Mouse (Mus musculus) megakaryocyte-erythroid progenitor cell, adult 5-6 weeks (primary cell): ENCODE data around the gene Kctd21. TPM values are rescaled to one million over a fixed set of nuclear protein-coding genes. Genes with fewer than 3 reads are reported as not detected.

Source experiments
- ATAC-seq: replicated peaks from 2 replicates; pipeline ENCODE4 v1.8.0; 2016; ENCODE audit warnings: mild to moderate bottlenecking, inconsistent platforms; ENCODE audit not compliant: severe bottlenecking, poor library complexity, low FRiP score, low TSS enrichment
- total RNA-seq, 2 experiments: library from RNA; stranded (forward) in 1 of 2; stranded (reverse) in 1 of 2; fragments of 200-1000, 215-1000 nt in 1 of 2; fragments of >200 nt in 1 of 2; fragmentation: Nextera tagmentation in 1 of 2; gene quantifications; 2 replicates each; pipeline ENCODE4 v1.2.3; 2014 to 2017

The Kctd21 gene
- total RNA-seq (2014; fragmentation: Nextera tagmentation) (0.69 and 1.6 TPM in 2 replicates), total RNA-seq (2017) (0.76 and 1.7 TPM in 2 replicates)

DNA sequence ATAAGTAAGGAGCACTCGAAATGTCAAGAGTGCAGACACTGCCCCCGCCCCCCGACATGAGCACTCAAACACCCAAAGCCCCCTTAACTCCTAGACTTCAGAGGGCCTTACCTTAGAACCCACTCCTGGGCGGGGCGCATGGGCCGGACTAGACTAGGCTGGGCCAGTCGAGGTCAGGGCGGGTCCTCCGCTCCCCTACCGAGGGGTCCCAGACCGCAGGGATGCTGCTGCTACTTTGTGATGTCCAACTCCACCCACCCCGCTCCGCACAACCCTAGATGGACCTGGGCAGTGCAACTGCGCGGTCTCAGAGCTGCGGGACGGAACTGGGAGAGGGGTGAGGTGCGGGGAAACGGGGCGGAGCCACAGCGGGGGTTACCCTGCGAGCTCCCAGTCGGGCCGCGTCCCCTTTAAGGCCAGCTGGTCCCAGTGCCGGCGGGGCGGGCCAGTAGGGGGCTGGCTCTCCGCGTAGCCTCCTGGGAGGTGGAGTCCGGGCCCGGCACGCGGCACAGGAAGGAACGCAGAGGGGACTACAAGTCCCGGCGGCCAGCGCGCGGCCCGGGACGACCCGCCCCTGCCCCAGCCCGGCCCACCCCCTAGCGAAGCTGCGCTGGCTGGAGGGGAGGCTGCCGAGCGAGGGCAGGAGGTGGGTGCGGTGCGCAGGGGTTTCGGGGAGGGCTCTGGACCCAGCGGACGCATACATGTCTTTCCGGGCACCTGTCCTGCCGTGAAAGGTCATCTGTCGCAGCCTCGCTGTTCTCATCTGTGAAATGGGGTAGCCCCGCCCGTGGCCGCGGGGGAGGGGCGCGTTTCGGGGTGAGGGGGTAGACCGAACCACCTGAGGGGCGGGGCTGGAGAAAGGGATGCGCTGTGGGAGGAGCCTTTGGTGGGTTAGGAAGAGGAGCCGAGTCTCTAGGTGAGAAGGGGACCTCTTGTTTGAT is at the start of gene Kctd21, which contains the start of gene Usp35:
Gene Kctd21, plus strand, starts transcription at position 602 of the 941 bp plus-strand sequence.
Gene Usp35, minus strand, starts transcription at position 295 of the 941 bp plus-strand sequence.
- peak; percentile 97 for ATAC-seq

DNA sequence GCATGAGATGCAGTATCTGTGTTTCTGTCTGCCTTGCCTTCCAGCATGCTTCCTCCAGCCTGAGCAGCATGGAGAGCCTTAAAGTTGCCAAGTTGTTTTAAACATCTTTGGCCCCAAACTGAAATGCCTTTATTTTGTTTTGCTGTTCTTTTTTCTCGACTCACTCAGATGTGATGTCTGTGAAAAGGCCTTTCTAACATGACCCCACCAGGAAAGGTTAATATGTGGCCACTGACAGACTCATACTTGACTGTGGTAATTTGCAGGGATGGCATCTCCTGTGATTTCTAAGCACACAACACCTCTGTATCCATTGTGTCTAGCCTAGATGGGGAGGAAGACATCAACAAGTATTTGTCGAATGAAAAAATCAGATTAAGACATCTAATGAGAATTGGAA is 35.1 kb upstream of the Kctd21 start:
- ATAC-seq = no peak

DNA sequence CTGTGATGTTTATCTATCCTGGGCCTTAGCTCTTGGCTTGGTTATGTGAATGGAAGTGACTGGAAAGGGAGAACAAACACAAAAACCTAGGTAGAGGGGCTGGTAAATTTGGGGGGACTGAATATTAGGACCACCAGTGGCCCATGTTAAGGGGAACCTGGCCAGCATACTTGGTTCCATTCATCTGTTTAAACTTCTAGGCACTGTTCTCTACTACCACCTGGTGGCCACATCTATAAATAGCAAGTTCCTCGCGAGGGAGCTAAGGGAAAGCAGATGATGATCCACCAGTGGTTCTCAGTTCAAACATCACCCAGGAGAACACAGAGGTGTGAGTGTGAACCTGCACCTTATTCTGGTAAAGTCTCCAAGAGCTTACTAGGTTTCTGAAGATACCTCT is 34.7 kb upstream of the Kctd21 start:
- ATAC-seq = peak; percentile 87

DNA sequence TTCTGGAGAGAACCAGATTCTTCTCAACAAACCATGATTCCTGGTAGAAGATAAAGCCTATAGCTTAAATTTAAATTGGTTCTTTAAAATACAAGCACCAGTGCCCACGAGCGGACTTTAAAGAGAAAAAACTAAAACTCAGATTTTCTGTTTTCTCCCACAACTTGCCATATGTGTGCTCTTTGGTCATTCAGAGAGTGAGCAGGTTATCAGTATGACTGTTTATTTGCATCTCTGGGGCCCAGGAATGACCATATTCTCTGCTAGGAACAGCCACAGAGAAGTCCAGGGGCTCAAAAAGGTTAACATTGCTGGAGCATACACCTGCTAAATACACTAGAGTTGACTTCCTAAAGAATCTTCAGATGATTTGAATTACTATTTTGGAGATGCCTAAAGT is 33.8 kb upstream of the Kctd21 start:
- no peak for ATAC-seq

DNA sequence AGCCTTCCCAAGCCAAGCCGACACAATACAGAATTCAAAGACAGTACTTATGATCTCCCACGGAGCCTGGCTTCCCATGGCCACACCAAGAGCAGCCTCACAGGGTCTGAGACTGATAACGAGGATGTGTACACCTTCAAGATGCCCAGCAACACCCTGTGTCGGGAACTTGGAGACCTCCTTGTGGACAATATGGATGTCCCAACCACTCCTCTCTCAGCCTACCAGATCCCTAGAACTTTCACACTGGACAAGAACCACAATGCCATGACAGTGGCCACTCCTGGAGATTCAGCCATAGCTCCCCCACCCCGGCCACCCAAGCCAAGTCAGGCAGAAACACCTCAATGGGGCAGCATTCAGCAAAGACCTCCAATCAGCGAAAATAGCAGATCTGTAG is 33.2 kb upstream of the Kctd21 start:
- no peak for ATAC-seq

DNA sequence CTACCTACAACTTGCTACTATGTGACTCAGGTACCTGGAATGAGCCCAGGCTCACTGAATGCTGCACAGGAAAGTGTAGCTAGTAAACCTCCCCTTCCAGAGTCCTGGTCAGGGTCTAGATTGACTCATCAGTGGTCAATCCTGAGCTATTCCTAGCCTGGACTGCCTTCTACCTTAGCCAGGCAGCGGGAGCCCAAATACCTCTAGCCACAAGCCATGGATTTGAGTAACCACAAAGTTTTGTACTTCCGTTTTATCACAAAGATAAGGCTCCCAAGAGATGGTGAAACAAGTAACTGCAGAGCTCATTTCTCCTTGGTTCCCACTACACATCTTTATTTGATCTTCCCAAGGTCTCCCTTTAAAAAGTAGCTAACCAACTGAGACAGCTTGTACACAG is 31.2 kb upstream of the Kctd21 start:
- ATAC-seq = no peak

DNA sequence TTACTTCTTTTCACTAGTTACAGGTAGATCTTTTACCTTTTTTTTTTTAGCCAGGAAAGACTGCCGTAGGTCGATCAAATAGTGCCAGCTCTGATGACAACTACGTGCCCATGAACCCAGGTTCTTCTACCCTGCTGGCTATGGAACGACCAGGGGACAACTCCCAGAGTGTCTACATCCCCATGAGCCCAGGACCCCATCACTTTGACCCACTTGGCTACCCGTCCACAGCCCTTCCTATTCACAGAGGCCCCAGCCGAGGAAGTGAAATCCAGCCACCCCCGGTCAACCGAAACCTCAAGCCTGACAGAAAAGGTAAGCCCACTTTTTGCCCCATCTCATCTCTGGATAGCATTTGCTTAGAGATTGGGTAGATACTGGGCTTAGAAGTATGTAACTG is 30.8 kb upstream of the Kctd21 start:
- ATAC-seq = no peak

DNA sequence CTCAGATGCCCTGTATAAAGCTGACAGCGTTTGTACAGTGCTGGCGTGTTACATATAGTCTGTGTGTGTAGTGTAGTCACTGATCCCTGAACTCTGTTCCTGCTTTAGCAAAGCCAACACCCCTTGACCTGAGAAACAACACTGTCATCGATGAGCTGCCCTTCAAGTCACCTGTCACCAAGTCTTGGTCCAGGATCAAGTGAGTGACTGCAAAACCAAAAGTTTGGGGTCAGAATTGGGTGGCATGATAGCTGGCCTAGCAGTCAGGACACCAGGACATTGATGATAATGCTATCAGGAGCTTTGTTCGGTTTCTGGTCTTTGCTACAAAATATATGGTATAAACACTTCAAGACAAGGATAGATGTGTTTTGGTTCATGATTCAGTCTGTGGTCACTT is 29.9 kb upstream of the Kctd21 start:
- ATAC-seq = no peak

DNA sequence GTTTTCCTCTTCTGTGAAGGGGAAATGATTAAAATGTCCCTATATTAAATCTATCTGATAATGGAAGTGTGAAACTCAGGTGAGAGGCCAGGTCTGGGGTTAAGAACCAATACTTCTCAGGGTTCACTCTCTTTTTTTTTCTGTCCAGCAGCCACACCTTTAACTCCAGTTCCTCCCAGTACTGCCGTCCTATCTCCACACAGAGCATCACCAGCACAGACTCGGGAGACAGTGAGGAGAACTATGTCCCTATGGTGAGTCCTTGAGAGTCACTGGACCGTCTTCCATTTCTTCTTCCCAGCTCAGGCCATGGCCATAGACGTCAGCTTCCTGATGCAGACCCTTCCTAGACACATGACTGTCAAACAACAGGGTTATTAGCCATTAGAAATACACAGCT is 29.3 kb upstream of the Kctd21 start:
- ATAC-seq = no peak

DNA sequence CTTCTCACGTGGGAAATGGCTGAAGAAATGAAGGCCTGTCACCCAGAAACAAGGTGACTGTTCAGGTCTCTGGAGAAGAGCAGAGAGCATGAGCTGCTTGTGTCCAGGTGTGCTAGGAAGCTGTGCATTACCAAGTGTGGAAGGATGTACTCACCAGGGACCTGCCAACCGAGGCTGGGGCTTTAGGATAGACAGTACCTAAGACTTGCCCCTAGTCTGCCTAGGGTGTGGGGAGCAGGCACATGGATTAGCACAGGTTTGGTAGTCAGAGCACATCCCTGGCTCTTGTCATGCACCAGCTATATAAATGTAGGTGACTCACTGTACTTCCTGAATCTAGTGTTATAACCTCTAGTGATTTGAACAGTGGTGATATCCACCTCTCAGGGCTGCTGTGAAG is 28.5 kb upstream of the Kctd21 start:
- ATAC-seq = no peak

DNA sequence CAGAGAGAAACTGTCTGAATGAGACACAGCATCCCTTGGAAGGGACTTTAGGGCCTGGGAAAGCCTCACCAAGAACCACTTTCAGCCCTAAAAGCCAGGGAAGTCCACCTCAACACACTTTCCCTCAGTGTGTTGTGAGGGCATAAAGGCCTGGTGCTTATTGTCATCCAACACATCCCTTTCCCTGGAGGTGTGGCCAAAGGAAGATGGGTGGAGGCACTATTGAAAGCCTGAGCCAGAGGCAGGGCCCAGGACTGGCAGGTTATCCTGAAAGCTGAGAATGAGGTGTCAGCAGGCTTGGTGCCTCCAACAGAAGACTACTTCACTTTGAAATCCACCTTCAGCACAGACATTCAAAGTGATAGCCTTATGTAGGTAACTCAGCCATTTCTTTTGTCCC is 27.7 kb upstream of the Kctd21 start:
- no peak for ATAC-seq

DNA sequence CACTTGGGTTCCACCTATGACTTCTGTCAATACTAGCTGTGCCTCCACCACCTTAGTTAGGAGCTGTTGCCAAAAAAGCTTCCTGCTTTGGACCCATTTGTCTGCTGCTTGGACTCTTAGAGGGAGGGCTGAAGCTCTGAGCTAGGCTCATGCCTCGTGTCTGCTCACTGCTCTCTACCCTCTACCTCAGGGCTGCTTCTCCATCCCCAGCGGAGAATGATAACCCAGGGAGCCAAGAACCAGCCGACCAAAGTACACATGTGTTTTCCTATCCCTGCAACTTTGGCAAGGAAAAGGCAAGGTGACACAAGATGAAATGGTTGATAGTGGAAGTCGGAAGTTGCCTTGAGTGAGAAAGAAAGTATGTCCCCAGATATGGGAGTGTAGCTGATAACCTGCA is 26.9 kb upstream of the Kctd21 start:
- no peak for ATAC-seq

DNA sequence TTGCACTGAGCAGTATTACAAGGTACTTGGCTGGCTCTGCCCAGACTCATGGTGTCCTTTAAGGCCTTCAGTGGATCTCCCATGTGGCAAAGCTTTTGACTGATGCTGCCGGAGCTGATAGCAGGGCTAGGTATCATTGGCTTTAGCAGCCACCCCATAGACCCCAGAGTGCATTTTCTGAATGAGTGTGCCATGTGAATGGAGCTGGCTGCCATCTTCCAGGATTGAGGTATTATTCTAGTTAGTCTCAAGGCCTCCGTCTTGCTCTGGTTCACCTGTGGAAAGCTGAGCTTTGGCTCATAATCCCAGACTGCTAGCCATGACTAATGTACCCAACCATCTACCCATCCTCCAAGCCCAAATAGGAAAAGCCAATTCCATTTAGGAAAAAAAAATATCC is 25.3 kb upstream of the Kctd21 start:
- no peak for ATAC-seq

DNA sequence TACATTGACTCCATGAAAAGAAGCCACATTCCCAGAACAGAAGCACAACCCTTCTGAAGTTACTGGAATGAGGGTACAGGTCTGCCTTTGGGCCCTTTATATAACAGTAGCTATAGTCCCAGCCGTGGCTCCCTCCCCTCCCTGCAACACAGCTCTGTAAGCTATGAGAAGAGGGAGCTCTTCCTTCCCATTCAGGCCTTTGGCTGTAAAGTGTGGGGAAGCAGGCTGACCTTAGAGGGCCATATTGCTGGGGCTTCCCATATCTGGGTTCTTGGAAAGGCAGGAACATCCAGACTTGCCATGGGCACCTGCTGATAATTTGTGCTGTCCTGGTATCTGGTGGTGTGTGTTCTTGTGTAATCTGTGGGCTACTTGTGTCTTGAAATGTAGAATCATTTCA is 24.6 kb upstream of the Kctd21 start:
- ATAC-seq = no peak

DNA sequence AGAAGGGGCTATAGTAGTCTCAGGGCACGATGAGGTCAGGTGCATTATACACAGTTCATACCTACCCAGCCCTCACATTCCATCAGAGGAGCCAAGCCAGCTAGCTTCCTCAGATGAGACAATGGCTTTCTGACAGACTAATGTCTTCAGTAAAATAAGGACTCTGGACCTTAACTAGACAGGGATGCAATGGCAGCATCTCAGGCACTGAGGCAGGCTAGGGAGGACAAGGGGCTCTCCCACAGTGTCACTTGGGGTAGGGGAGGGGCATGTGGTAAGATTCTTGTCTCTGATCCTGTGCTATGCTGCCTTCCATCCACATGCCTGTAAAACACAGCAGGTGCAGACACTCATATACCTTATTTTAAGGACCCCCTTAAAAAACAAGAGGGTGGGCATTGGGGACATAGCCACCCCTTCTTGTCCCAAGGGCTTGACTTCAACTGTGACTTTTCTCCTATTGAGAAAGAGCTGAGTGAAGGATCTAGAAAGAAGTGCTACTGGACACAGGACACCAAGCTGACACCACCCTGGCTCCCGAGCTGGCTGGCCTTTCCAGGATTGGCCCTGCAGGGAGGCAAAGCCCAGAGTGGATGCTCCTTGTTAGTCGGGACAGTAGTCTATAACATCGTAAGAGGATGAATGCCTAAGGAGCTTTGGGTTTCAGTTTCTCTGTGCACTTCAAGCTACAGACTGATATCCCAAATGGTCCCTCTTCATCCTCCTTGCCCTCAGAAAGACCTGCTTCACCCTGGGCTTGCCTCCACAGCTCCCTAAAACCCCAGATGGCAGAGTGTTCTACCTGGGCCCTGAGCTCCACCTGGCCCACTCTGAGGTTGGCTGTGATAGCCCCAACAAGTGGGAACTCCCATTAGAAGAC is 22.4 kb upstream of the Kctd21 start:
- no peak for ATAC-seq

DNA sequence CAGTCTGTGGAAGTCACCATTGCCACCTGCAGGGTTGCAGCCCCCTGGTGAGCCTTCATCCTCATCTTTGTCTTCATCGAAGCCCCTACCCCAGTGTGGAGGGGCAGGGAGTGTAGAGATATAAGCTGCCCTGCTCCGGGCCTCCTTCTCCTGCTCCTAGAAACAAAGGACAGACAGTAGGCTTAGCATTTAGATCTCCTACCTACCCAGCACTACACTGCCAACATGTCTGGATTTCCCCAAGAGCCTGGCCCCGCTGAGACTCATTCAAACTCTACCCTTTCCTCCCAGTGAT is 21.8 kb upstream of the Kctd21 start:
- no peak for ATAC-seq

DNA sequence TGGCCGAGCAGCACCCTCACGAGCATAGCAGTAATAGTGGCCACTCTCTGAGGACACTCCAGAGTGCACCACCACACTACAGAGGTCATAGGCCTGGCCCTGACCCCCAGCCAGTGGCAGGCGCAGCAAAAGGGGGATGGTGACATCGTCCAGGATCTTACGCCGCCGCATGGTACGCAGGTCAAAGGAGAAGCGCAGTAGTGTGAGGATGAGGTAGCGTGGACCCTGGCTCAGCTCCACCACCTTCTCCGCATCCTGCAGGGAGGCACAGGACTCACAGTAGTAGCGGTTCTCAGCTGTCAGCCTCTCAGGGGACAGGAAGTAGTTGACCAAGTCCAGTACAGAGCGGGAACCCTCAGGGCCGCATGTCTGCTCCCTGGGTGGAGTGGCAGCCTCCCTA is 20.5 kb upstream of the Kctd21 start:
- ATAC-seq = no peak

DNA sequence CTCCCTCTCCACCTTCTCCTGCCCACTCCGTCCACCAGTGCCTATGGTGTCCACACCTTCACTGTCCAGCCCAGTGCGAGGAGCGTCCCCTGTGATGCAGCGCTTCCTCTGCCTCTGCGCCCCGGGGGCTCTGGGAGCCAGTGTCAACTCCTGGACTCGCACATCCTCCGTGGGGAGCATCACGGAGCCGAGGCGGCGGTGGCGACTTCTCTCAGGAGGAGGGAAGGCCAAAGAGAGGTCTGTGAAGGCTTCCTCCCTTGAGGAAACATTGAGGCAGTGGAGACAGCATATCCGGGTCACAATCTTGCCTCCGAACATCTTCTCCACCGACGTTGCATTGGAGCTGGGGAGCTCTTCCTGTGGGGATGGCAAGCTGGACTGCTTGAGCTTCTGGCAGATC is 19.9 kb upstream of the Kctd21 start:
- ATAC-seq = no peak

DNA sequence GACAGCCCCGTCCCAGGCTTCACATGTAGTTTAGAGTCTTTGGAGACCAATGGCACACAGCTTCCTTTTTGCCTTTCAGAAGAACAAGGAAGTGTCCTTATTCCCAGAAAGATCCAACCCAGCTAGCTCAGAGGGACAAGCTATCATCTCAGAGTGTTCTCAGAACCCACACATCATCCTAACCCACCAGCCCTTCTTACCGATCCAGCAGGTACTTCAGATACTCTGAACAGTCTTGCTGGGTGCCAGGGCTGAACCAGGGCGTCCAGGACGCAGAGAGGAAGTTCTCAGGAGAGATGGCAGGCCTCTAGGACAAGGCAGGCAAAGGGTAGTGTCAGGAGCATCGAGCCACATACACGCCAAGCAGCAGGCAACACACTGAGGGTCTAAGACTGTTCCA is 19.3 kb upstream of the Kctd21 start:
- ATAC-seq = no peak

DNA sequence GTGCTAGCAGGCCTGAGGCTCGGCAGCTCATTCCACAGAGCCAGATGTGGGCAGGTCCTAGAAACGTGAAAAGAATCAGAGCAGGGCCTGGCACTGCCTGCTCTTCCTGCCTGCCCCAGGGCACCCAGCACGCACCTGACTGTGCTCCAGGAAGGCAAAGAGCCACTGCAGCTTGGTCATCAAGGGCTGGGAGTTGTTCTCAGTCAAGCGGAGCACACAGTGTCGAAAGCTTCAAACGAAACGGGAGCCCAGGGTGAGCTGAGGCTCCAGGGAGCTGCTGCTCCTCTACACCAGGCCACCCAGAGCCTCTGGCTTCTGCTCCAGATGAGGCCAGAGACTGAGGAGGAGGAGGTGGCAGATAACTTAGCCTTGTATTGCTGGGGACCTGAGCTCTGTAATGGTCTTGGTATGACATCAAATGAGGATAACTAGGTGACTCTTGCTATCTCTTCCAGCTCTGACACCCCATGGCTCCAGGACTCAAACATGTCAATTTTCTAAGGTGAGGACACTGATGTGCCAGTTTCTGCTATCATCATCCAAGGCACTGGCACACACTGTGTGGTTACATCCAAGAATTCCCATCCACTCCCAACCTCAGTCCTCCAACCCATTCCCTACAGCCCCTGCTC is 18.6 kb upstream of the Kctd21 start:
- ATAC-seq = no peak
